Mouse (Mus musculus): Measurements from ENCODE around the gene Myadml2.

GRCm38 (mm10) chr11:120686650-120687272 is 38.8 kb upstream of the Myadml2 start:
- TF ChIP-seq EP300 (IDR thresholded peaks at IDR 0.05; ENCODE audit: low read depth) (no peak), CTCF (IDR thresholded peaks at IDR 0.05; ENCODE audit: low read depth) (no peak)

Measured in liver, embryonic 14.5 days (tissue).